Mouse (Mus musculus): ENCODE measurements around the gene Mgat5.

DNA sequence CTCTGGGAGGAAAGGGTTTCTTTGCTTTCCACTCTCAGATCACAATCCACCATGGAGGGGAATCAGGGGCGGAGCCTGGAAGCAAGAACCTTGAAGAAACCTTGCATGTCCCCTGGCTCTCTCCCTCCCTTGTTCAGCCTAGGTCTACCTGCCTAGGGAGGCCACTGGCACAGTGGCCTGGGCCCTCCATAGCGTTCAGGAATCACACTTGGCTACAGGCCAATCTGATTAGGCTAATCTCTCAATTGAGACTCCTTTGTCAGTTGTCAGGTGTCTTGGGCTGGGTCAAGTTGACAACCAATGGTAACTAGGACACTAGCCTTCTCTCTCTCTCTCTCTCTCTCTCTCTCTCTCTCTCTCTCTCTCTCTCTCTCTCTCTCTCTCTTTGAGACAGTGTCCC lies 12.2 kb downstream of the Mgat5 start:
- TF ChIP-seq POLR2A (IDR thresholded peaks at IDR 0.05; ENCODE audit: borderline replicate concordance, extremely low read depth, insufficient read depth, insufficient read length, poor library complexity, severe bottlenecking) (no peak), CTCF (IDR thresholded peaks at IDR 0.05; ENCODE audit: borderline replicate concordance, extremely low read depth, insufficient read depth, insufficient read length) (no peak)
